Mouse (Mus musculus) brain, embryonic 14.5 days (tissue): ENCODE results near the gene Elmsan1.

Source experiments
- CTCF ChIP-seq: fragments of 200-500 bp; IDR thresholded peaks from 2 replicates; pipeline ENCODE4 v1.5.1; 2012; ENCODE audit warnings: inconsistent platforms, mild to moderate bottlenecking, moderate library complexity, borderline replicate concordance; ENCODE audit not compliant: insufficient read depth, insufficient read length; ENCODE audit errors: extremely low read depth
- POLR2A ChIP-seq: fragments of 200-500 bp; IDR thresholded peaks from 2 replicates; pipeline ENCODE4 v1.6.1; 2012; ENCODE audit warnings: mild to moderate bottlenecking, inconsistent platforms, borderline replicate concordance; ENCODE audit not compliant: poor library complexity, insufficient read depth, insufficient read length, severe bottlenecking; ENCODE audit errors: extremely low read depth

GRCm38 (mm10) chr12:84201222-84201621 is 17.5 kb downstream of the Elmsan1 start:
- TF ChIP-seq POLR2A (no peak), CTCF (no peak)
